Mouse (Mus musculus) forebrain, embryonic 10.5 days (tissue): Measurements from ENCODE around the gene Syp. TPM values are rescaled to one million over a fixed set of nuclear protein-coding genes. Genes with fewer than 3 reads are reported as not detected.

Experiments
- DNase-seq: peaks from one replicate; pipeline ENCODE4 v3.0.0-alpha.2; 2017; ENCODE audit warnings: low spot score; ENCODE audit errors: extremely low spot score
- H3K27ac ChIP-seq: fragments of 300-500 bp; sonication (generic); 2 replicates; pipeline ENCODE4 v1.5.1; 2016; ENCODE audit warnings: mild to moderate bottlenecking
- H3K27me3 ChIP-seq: fragments of 300-500 bp; sonication (generic); 2 replicates; pipeline ENCODE4 v1.6.1; 2016; ENCODE audit warnings: mild to moderate bottlenecking; ENCODE audit not compliant: poor library complexity, severe bottlenecking
- H3K36me3 ChIP-seq: fragments of 300-500 bp; sonication (generic); replicated peaks from 2 replicates; pipeline ENCODE4 v1.6.1; 2016; ENCODE audit warnings: mild to moderate bottlenecking, moderate library complexity
- H3K4me1 ChIP-seq: fragments of 300-500 bp; sonication (generic); 2 replicates; pipeline ENCODE4 v1.6.1; 2016
- H3K4me3 ChIP-seq: fragments of 300-500 bp; sonication (generic); 2 replicates; pipeline ENCODE4 v1.5.1; 2016; ENCODE audit warnings: mild to moderate bottlenecking, moderate library complexity
- H3K9me3 ChIP-seq: fragments of 300-500 bp; sonication (generic); 2 replicates; pipeline ENCODE4 v1.6.1; 2016; ENCODE audit warnings: mild to moderate bottlenecking, moderate library complexity
- WGBS: fragments of 180-500 bp; shearing (Covaris S2); methylation state at CpG from one replicate; pipeline ENCODE4 v1.1.7; 2016; 5-methylcytosine and 5-hydroxymethylcytosine counted together
- polyA plus RNA-seq: library from polyadenylated mRNA; unstranded; fragments of >200 nt; fragmentation: Nextera tagmentation; extraction: Ambion mirVana; gene quantifications from 2 replicates; pipeline ENCODE4 v1.2.1, GENCODE M21; 2016

Gene Syp
- polyA plus RNA-seq, 1 experiment from 2014 or later: 11.6 TPM

GRCm38 (mm10) chrX:7639536-7640325, 1.5 kb downstream of the Syp start:
- Histone ChIP-seq H3K36me3 (no peaks in the 10 kb centered on the region), H3K27me3 (peaks cover 21% of the 10 kb centered on the region; the same call in 1 of the 2 replicates), H3K27ac (no peak overlapping the region), H3K4me3 (peak overlapping the region; percentile 58), H3K4me1 (peaks cover 18% of the 10 kb centered on the region), H3K9me3 (no peaks in the 10 kb centered on the region)
- WGBS: 23% methylated on average over 13 of the region's 13 CpGs
- no peak for DNase-seq

- Histone ChIP-seq H3K4me3 (no peak overlapping the region), H3K9me3 (no peaks in the 10 kb centered on the region), H3K36me3 (no peaks in the 10 kb centered on the region), H3K4me1 (peaks cover 18% of the 10 kb centered on the region), H3K27ac (no peak overlapping the region), H3K27me3 (peaks cover 21% of the 10 kb centered on the region; the same call in 1 of the 2 replicates)
- 45% methylated on average over 11 of the region's 12 CpGs for WGBS
- no peak for DNase-seq
Observed at GRCm38 (mm10) chrX:7640785-7641184, 2.5 kb downstream of the Syp start.

GRCm38 (mm10) chrX:7645349-7645748, 7.1 kb downstream of the Syp start:
- peaks cover 8% of the 10 kb centered on the region; the same call in 1 of the 2 replicates for H3K27me3 ChIP-seq
- H3K4me1 ChIP-seq: peaks cover 6% of the 10 kb centered on the region; the same call in 1 of the 2 replicates
- no peaks in the 10 kb centered on the region; the same call in 1 of the 2 replicates for H3K9me3 ChIP-seq
- no peaks in the 10 kb centered on the region for H3K36me3 ChIP-seq
- peak; percentile 76 for DNase-seq
- no peak overlapping the region for H3K4me3 ChIP-seq
- H3K27ac ChIP-seq: no peak overlapping the region
- 12% methylated on average over 5 of the region's 5 CpGs for WGBS

GRCm38 (mm10) chrX:7648671-7649304, 10.5 kb downstream of the Syp start:
- no peaks in the 10 kb centered on the region; the same call in 1 of the 2 replicates for H3K9me3 ChIP-seq
- H3K4me1 ChIP-seq: peaks cover 4% of the 10 kb centered on the region; the same call in 1 of the 2 replicates
- H3K27me3 ChIP-seq: no peaks in the 10 kb centered on the region
- peak overlapping the region; percentile 57 for H3K4me3 ChIP-seq
- DNase-seq: peak; percentile 75
- H3K36me3 ChIP-seq: no peaks in the 10 kb centered on the region
- H3K27ac ChIP-seq: peak overlapping the region; percentile 88
- WGBS: 11% methylated on average over 25 of the region's 25 CpGs

- H3K36me3 ChIP-seq: no peaks in the 10 kb centered on the region
- H3K4me1 ChIP-seq: peaks cover 25% of the 10 kb centered on the region
- no peaks in the 10 kb centered on the region for H3K27me3 ChIP-seq
- H3K9me3 ChIP-seq: peaks cover 2% of the 10 kb centered on the region; the same call in 1 of the 2 replicates
- WGBS: 24% methylated on average over 26 of the region's 26 CpGs
- no peak for DNase-seq
- H3K4me3 ChIP-seq: peak within 1 kb of the TSS; percentile 51
- H3K27ac ChIP-seq: peak within 1 kb of the TSS; percentile 81
Observed at GRCm38 (mm10) chrX:7657221-7657639, 19.0 kb downstream of the Syp start, which contains the start of gene Prickle3. TSS of gene Prickle3 (plus strand) at chrX:7657260.

GRCm38 (mm10) chrX:7658031-7658784, 19.9 kb downstream of the Syp start:
- Histone ChIP-seq H3K4me3 (peak overlapping the region; percentile 51), H3K9me3 (peaks cover 2% of the 10 kb centered on the region; the same call in 1 of the 2 replicates), H3K36me3 (no peaks in the 10 kb centered on the region), H3K27me3 (no peaks in the 10 kb centered on the region), H3K4me1 (peaks cover 25% of the 10 kb centered on the region), H3K27ac (peak overlapping the region; percentile 81)
- WGBS: 24% methylated on average over 15 of the region's 15 CpGs
- peak; percentile 39 for DNase-seq

- Histone ChIP-seq H3K27me3 (no peaks in the 10 kb centered on the region), H3K36me3 (no peaks in the 10 kb centered on the region), H3K4me3 (peak overlapping the region; percentile 51), H3K27ac (peak overlapping the region; percentile 81), H3K9me3 (peaks cover 2% of the 10 kb centered on the region; the same call in 1 of the 2 replicates), H3K4me1 (peaks cover 25% of the 10 kb centered on the region)
- DNase-seq: no peak
- WGBS: 57% methylated on average over 11 of the region's 11 CpGs
Observed at GRCm38 (mm10) chrX:7658785-7659589, 20.7 kb downstream of the Syp start.

GRCm38 (mm10) chrX:7661086-7661485, 22.8 kb downstream of the Syp start:
- Histone ChIP-seq H3K4me1 (peaks cover 25% of the 10 kb centered on the region), H3K27ac (no peak overlapping the region), H3K36me3 (no peaks in the 10 kb centered on the region), H3K9me3 (peaks cover 3% of the 10 kb centered on the region; the same call in 1 of the 2 replicates), H3K4me3 (no peak overlapping the region), H3K27me3 (no peaks in the 10 kb centered on the region)
- DNase-seq: no peak
- WGBS: 86% methylated on average over 4 of the region's 4 CpGs

GRCm38 (mm10) chrX:7662936-7663335, 24.7 kb downstream of the Syp start:
- H3K4me1 ChIP-seq: peaks cover 14% of the 10 kb centered on the region
- no peak overlapping the region for H3K4me3 ChIP-seq
- no peak overlapping the region for H3K27ac ChIP-seq
- 90% methylated on average over 3 of the region's 3 CpGs for WGBS
- H3K36me3 ChIP-seq: peaks cover 11% of the 10 kb centered on the region
- DNase-seq: no peak
- 0 out of 2 replicates have a peak, but pooled peaks cover 6% of the 10 kb centered on the region for H3K9me3 ChIP-seq
- H3K27me3 ChIP-seq: no peaks in the 10 kb centered on the region

GRCm38 (mm10) chrX:7664791-7665190, 26.5 kb downstream of the Syp start:
- H3K27ac ChIP-seq: no peak overlapping the region

GRCm38 (mm10) chrX:7665739-7666502, 27.6 kb downstream of the Syp start:
- H3K36me3 ChIP-seq: peaks cover 18% of the 10 kb centered on the region
- no peak overlapping the region for H3K27ac ChIP-seq
- H3K4me3 ChIP-seq: no peak overlapping the region
- H3K9me3 ChIP-seq: 0 out of 2 replicates have a peak, but pooled peaks cover 6% of the 10 kb centered on the region
- H3K4me1 ChIP-seq: peaks cover 7% of the 10 kb centered on the region; the same call in 1 of the 2 replicates
- WGBS: 82% methylated on average over 21 of the region's 21 CpGs
- no peak for DNase-seq
- no peaks in the 10 kb centered on the region for H3K27me3 ChIP-seq

More at GRCm38 (mm10) chrX:7664791-7665190, 26.5 kb downstream of the Syp start:
- Histone ChIP-seq H3K4me3 (no peak overlapping the region), H3K9me3 (0 out of 2 replicates have a peak, but pooled peaks cover 6% of the 10 kb centered on the region), H3K36me3 (peaks cover 18% of the 10 kb centered on the region), H3K4me1 (no peaks in the 10 kb centered on the region), H3K27me3 (no peaks in the 10 kb centered on the region)
- DNase-seq: no peak
- 91% methylated on average over 11 of the region's 11 CpGs for WGBS
